Mouse (Mus musculus) ES-Bruce4 (cell line): ENCODE data around the gene Themis3. TPM values are rescaled to one million over a fixed set of nuclear protein-coding genes. Genes with fewer than 3 reads are reported as not detected.
A peak's percentile ranks its signal among the peaks of the same experiment; 100 is the strongest.

Experiments
- H3K27ac ChIP-seq: 2 replicates; pipeline ENCODE4 v1.5.1; 2012; ENCODE audit warnings: low read length, inconsistent platforms; ENCODE audit not compliant: insufficient read depth
- H3K27me3 ChIP-seq: 2 replicates; pipeline ENCODE4 v1.6.1; 2012; ENCODE audit warnings: mild to moderate bottlenecking, low read length, inconsistent platforms; ENCODE audit not compliant: control insufficient read depth, poor library complexity, insufficient read depth, severe bottlenecking
- H3K36me3 ChIP-seq: 2 replicates; pipeline ENCODE4 v1.6.1; 2012; ENCODE audit warnings: inconsistent platforms, mild to moderate bottlenecking, low read length, moderate library complexity; ENCODE audit not compliant: control insufficient read depth, poor library complexity, insufficient read depth, severe bottlenecking
- H3K4me1 ChIP-seq: one replicate; pipeline ENCODE4 v1.8.1; 2011; ENCODE audit warnings: low read length; ENCODE audit not compliant: control insufficient read depth, insufficient read depth
- H3K4me3 ChIP-seq: 2 replicates; pipeline ENCODE4 v1.5.1; 2011; ENCODE audit warnings: low read depth, mild to moderate bottlenecking, low read length
- H3K9ac ChIP-seq: 2 replicates; pipeline ENCODE4 v1.6.1; 2012; ENCODE audit warnings: low read depth, mild to moderate bottlenecking, inconsistent platforms; ENCODE audit not compliant: poor library complexity, severe bottlenecking
- H3K9me3 ChIP-seq: replicated peaks from 2 replicates; pipeline ENCODE4 v1.6.1; 2012; ENCODE audit warnings: mild to moderate bottlenecking, low read length, inconsistent platforms; ENCODE audit not compliant: control insufficient read depth, poor library complexity, insufficient read depth, severe bottlenecking
- CTCF ChIP-seq: IDR thresholded peaks from one replicate; pipeline ENCODE4 v1.8.1; 2011; ENCODE audit warnings: low read depth, low read length
- EP300 ChIP-seq: IDR thresholded peaks from 2 replicates; pipeline ENCODE4 v1.6.1; 2011; ENCODE audit warnings: low read depth, low read length; ENCODE audit not compliant: insufficient read depth
- POLR2A ChIP-seq: IDR thresholded peaks from one replicate; pipeline ENCODE4 v1.8.1; 2011; ENCODE audit warnings: low read length; ENCODE audit not compliant: insufficient read depth
- polyA plus RNA-seq: library from polyadenylated mRNA; stranded (reverse); fragments of >200 nt; gene quantifications from 2 replicates; pipeline ENCODE4 v1.2.4, GENCODE M21; 2011; ENCODE audit warnings: low read depth; ENCODE audit not compliant: missing spikeins, insufficient read depth, insufficient read length

The Themis3 gene
- polyA plus RNA-seq, 1 experiment, result not detected

- TF ChIP-seq EP300, result no peak
- TF ChIP-seq POLR2A, result no peak
- TF ChIP-seq CTCF, result no peak
These were observed 8.3 kb downstream of the Themis3 start for GRCm38 (mm10) chr17:66586078-66586477.

GRCm38 (mm10) chr17:66580990-66581389 is 13.4 kb downstream of the Themis3 start:
- H3K27ac ChIP-seq, result no peak overlapping the region
- no peaks in the 10 kb centered on the region for H3K36me3 ChIP-seq
- no peak for TF ChIP-seq EP300
- TF ChIP-seq POLR2A, result no peak
- no peak for TF ChIP-seq CTCF
- no peaks in the 10 kb centered on the region for H3K4me1 ChIP-seq
- H3K4me3 ChIP-seq, result no peak overlapping the region
- H3K9ac ChIP-seq, result no peak overlapping the region
- no peaks in the 10 kb centered on the region for H3K9me3 ChIP-seq
- no peaks in the 10 kb centered on the region for H3K27me3 ChIP-seq

More at GRCm38 (mm10) chr17:66586078-66586477, 8.3 kb downstream of the Themis3 start:
- Histone ChIP-seq H3K27ac (no peak overlapping the region), H3K36me3 (no peaks in the 10 kb centered on the region), H3K9me3 (no peaks in the 10 kb centered on the region), H3K9ac (no peak overlapping the region), H3K27me3 (no peaks in the 10 kb centered on the region), H3K4me1 (no peaks in the 10 kb centered on the region), H3K4me3 (no peak overlapping the region)

GRCm38 (mm10) chr17:66578007-66578406 is 16.4 kb downstream of the Themis3 start:
- TF ChIP-seq CTCF (peak; percentile 83), EP300 (no peak), POLR2A (no peak)
- H3K27ac ChIP-seq, result no peak overlapping the region
- H3K4me1 ChIP-seq, result no peaks in the 10 kb centered on the region
- H3K36me3 ChIP-seq, result no peaks in the 10 kb centered on the region
- no peaks in the 10 kb centered on the region for H3K9me3 ChIP-seq
- H3K9ac ChIP-seq, result no peak overlapping the region
- no peak overlapping the region for H3K4me3 ChIP-seq
- no peaks in the 10 kb centered on the region for H3K27me3 ChIP-seq

GRCm38 (mm10) chr17:66577507-66577906 is 16.9 kb downstream of the Themis3 start:
- Histone ChIP-seq H3K36me3 (no peaks in the 10 kb centered on the region), H3K27ac (no peak overlapping the region), H3K27me3 (no peaks in the 10 kb centered on the region), H3K9me3 (no peaks in the 10 kb centered on the region), H3K4me1 (no peaks in the 10 kb centered on the region), H3K9ac (no peak overlapping the region), H3K4me3 (no peak overlapping the region)
- TF ChIP-seq CTCF (no peak), EP300 (no peak), POLR2A (no peak)

- H3K36me3 ChIP-seq, result no peaks in the 10 kb centered on the region
- H3K4me3 ChIP-seq, result no peak overlapping the region
- no peaks in the 10 kb centered on the region for H3K9me3 ChIP-seq
- H3K27me3 ChIP-seq, result no peaks in the 10 kb centered on the region
- H3K4me1 ChIP-seq, result no peaks in the 10 kb centered on the region
- no peak overlapping the region for H3K27ac ChIP-seq
- H3K9ac ChIP-seq, result no peak overlapping the region
- no peak for TF ChIP-seq CTCF
- TF ChIP-seq EP300, result no peak
- TF ChIP-seq POLR2A, result no peak
These were observed 21.8 kb downstream of the Themis3 start for GRCm38 (mm10) chr17:66572677-66573060.

- Histone ChIP-seq H3K4me1 (no peaks in the 10 kb centered on the region), H3K9me3 (no peaks in the 10 kb centered on the region), H3K27me3 (no peaks in the 10 kb centered on the region), H3K27ac (no peak overlapping the region), H3K4me3 (no peak overlapping the region), H3K36me3 (no peaks in the 10 kb centered on the region), H3K9ac (no peak overlapping the region)
- TF ChIP-seq CTCF (no peak), POLR2A (no peak), EP300 (no peak)
These were observed 22.4 kb downstream of the Themis3 start for GRCm38 (mm10) chr17:66571860-66572676.
